Mouse (Mus musculus) layer of hippocampus, adult 8-10 months (tissue): ENCODE results near the gene Gm42669. TPM values are rescaled to one million over a fixed set of nuclear protein-coding genes. Genes with fewer than 3 reads are reported as not detected.

Experiments
- total RNA-seq, 4 experiments: library from RNA; stranded (reverse); gene quantifications; 2 replicates each; pipeline ENCODE4 v1.2.4; 2022

Gm42669 gene
- total RNA-seq, 4 experiments from 2014 or later = 0.21 to 0.39 (median 0.38) TPM; not detected in 1

Other genes with a start within 250 kb of the Gm42669 start
- 10 to 100 TPM; 19.3 to 24.8 (median 21.5) TPM for gene Tgfbr3, start 218.0 kb upstream of the Gm42669 start, total RNA-seq
- gene Brdt, start 176.5 kb upstream of the Gm42669 start, total RNA-seq = 10 to 100 TPM; 13.5 to 20.4 (median 15.7) TPM
- 10 to 100 TPM; 51.5 to 63.5 (median 55.6) TPM for gene Ephx4, start 104.9 kb upstream of the Gm42669 start, total RNA-seq
- under 1 TPM; 0.18 to 0.58 (median 0.25) TPM for gene Lpcat2b, start 76.1 kb upstream of the Gm42669 start, total RNA-seq
- gene Btbd8, start 69.6 kb upstream of the Gm42669 start, total RNA-seq = 100 to 1,000 TPM; 105 to 118 (median 108) TPM
- 1 to 10 TPM in 2 of 4 experiments, under 1 TPM in 2; 0.61 to 1.2 (median 1.0) TPM for gene 1700028K03Rik, start 27.1 kb downstream of the Gm42669 start, total RNA-seq
- 10 to 100 TPM; 20.3 to 26.4 (median 22.6) TPM for gene Rpap2, start 89.8 kb downstream of the Gm42669 start, total RNA-seq
- 10 to 100 TPM; 14.8 to 19.3 (median 16.2) TPM for gene Glmn, start 90.3 kb downstream of the Gm42669 start, total RNA-seq
- not detected for gene Gfi1, start 218.4 kb downstream of the Gm42669 start, total RNA-seq